ENCODE assay signal across 8 mouse cellular contexts in genomic region chr1:125435369-125436135, GRCm38 (mm10). TPM values are rescaled to one million over a fixed set of nuclear protein-coding genes. Genes with fewer than 3 reads are reported as not detected.
A peak's percentile ranks its signal among the peaks of the same experiment; 100 is the strongest.
DNase-seq lines count a peak whose midpoint lies in the region; ATAC-seq and TF ChIP-seq lines count a peak whose summit lies in the region.

Gene Actr3, minus strand, starts transcription at chr1:125435727.

- peak within 1 kb of the TSS; percentile 99 for H3K9ac ChIP-seq in heart, embryonic 12.5 days
- H3K9ac ChIP-seq in kidney, postnatal 0 days (ENCODE audit: low read depth, low read length): peak within 1 kb of the TSS; percentile 83
- peak within 1 kb of the TSS; percentile 93 for H3K9ac ChIP-seq in liver, embryonic 11.5 days (ENCODE audit: low read depth, low read length)
- peak within 1 kb of the TSS; percentile 82 for H3K9ac ChIP-seq in stomach, embryonic 14.5 days (replicated peaks; ENCODE audit: low read depth, low read length)

- H3K4me3 ChIP-seq in heart, embryonic 12.5 days: peak within 1 kb of the TSS; percentile 90
- H3K4me3 ChIP-seq in kidney, postnatal 0 days (replicated peaks; ENCODE audit: low read depth, low read length): peak within 1 kb of the TSS; percentile 76
- H3K4me3 ChIP-seq in liver, embryonic 11.5 days (ENCODE audit: low read depth, low read length): peak within 1 kb of the TSS; percentile 86
- peak within 1 kb of the TSS; percentile 78 for H3K4me3 ChIP-seq in stomach, embryonic 14.5 days (ENCODE audit: low read depth, low read length)

- WGBS in heart, embryonic 12.5 days: under 1% methylated on average over 49 of the region's 59 CpGs
- 1% methylated on average over 46 of the region's 59 CpGs for WGBS in kidney, postnatal 0 days
- WGBS in liver, embryonic 11.5 days: under 1% methylated on average over 53 of the region's 59 CpGs
- WGBS in stomach, embryonic 14.5 days: under 1% methylated on average over 49 of the region's 59 CpGs

- peak; percentile 100 for DNase-seq in CD4-positive helper T cell, adult 2 months (ENCODE audit: low read depth, low spot score)
- DNase-seq in brain, embryonic 18.5 days (ENCODE audit: low read depth, low spot score): peak; percentile 98
- DNase-seq in kidney, postnatal 0 days (ENCODE audit: low spot score): peak; percentile 99
- peak; percentile 100 for DNase-seq in liver, embryonic 11.5 days (ENCODE audit: low spot score)
- DNase-seq in naive thymus-derived CD4-positive, alpha-beta T cell, adult 2 months (ENCODE audit: low read depth): peak; percentile 100

- no peak for TF ChIP-seq CTCF in kidney, postnatal 0 days (IDR thresholded peaks at IDR 0.05; ENCODE audit: low read depth)

- H3K27ac ChIP-seq in heart, embryonic 12.5 days (ENCODE audit: poor library complexity, severe bottlenecking): peak within 1 kb of the TSS; percentile 100
- H3K27ac ChIP-seq in kidney, postnatal 0 days: peak within 1 kb of the TSS; percentile 98
- peak within 1 kb of the TSS; percentile 94 for H3K27ac ChIP-seq in liver, embryonic 11.5 days (ENCODE audit: low read depth, low read length)
- peak within 1 kb of the TSS; percentile 99 for H3K27ac ChIP-seq in stomach, embryonic 14.5 days (ENCODE audit: low read length)

- H3K4me2 ChIP-seq in heart, embryonic 12.5 days: peak within 1 kb of the TSS; percentile 67
- peak within 1 kb of the TSS; percentile 66 for H3K4me2 ChIP-seq in kidney, postnatal 0 days (ENCODE audit: low read length)
- peak within 1 kb of the TSS; percentile 73 for H3K4me2 ChIP-seq in liver, embryonic 11.5 days
- H3K4me2 ChIP-seq in stomach, embryonic 14.5 days (replicated peaks; ENCODE audit: low read depth, low read length): peak within 1 kb of the TSS; percentile 53

- peaks cover 24% of the 10 kb centered on the region for H3K4me1 ChIP-seq in heart, embryonic 12.5 days (replicated peaks)
- 0 out of 2 replicates have a peak, but pooled peaks cover 11% of the 10 kb centered on the region for H3K4me1 ChIP-seq in kidney, postnatal 0 days (replicated peaks; ENCODE audit: insufficient read depth, low read length)
- H3K4me1 ChIP-seq in liver, embryonic 11.5 days (replicated peaks; ENCODE audit: control insufficient read depth, insufficient read depth, low read length): peaks cover 29% of the 10 kb centered on the region
- H3K4me1 ChIP-seq in stomach, embryonic 14.5 days (ENCODE audit: control insufficient read depth, insufficient read depth, low read length): peaks cover 18% of the 10 kb centered on the region

- ATAC-seq in erythroid progenitor cell, adult 5-6 weeks (replicated peaks; ENCODE audit: low FRiP score, poor library complexity, severe bottlenecking): peak; percentile 89
- peak; percentile 96 for ATAC-seq in heart, embryonic 12.5 days (ENCODE audit: insufficient number of reproducible peaks, low FRiP score)
- ATAC-seq in kidney, postnatal 0 days (replicated peaks; ENCODE audit: low FRiP score, low read depth): peak; percentile 97
- peak; percentile 92 for ATAC-seq in liver, embryonic 11.5 days (replicated peaks; ENCODE audit: low FRiP score)
- peak; percentile 95 for ATAC-seq in stomach, embryonic 14.5 days (ENCODE audit: insufficient number of reproducible peaks, insufficient read depth, low FRiP score, low read depth)

- H3K27me3 ChIP-seq in heart, embryonic 12.5 days (replicated peaks): no peaks in the 10 kb centered on the region
- no peaks in the 10 kb centered on the region for H3K27me3 ChIP-seq in kidney, postnatal 0 days (ENCODE audit: insufficient read depth, low read length)
- no peaks in the 10 kb centered on the region for H3K27me3 ChIP-seq in liver, embryonic 11.5 days (replicated peaks; ENCODE audit: control insufficient read depth, insufficient read depth, low read length)
- H3K27me3 ChIP-seq in stomach, embryonic 14.5 days (ENCODE audit: control insufficient read depth, insufficient read depth, low read length): no peaks in the 10 kb centered on the region

- H3K9me3 ChIP-seq in heart, embryonic 12.5 days (replicated peaks): no peaks in the 10 kb centered on the region
- H3K9me3 ChIP-seq in kidney, postnatal 0 days (replicated peaks; ENCODE audit: low read length): no peaks in the 10 kb centered on the region
- H3K9me3 ChIP-seq in liver, embryonic 11.5 days (ENCODE audit: control insufficient read depth, low read length): no peaks in the 10 kb centered on the region
- H3K9me3 ChIP-seq in stomach, embryonic 14.5 days (ENCODE audit: control insufficient read depth, low read depth, low read length): no peaks in the 10 kb centered on the region

- no peaks in the 10 kb centered on the region for H3K36me3 ChIP-seq in heart, embryonic 12.5 days
- no peaks in the 10 kb centered on the region for H3K36me3 ChIP-seq in kidney, postnatal 0 days (ENCODE audit: insufficient read depth, low read length)
- H3K36me3 ChIP-seq in liver, embryonic 11.5 days (ENCODE audit: control insufficient read depth, insufficient read depth, low read length): no peaks in the 10 kb centered on the region
- no peaks in the 10 kb centered on the region for H3K36me3 ChIP-seq in stomach, embryonic 14.5 days (ENCODE audit: control insufficient read depth, insufficient read depth, low read length)

RNA-seq across cellular contexts. Expression of gene Actr3, which starts in this region (rescaled TPM):
- total RNA-seq in erythroid progenitor cell, adult 5-6 weeks (2015; ENCODE audit: low replicate concordance): 181 and 228 TPM in 2 replicates
- 229 and 243 TPM in 2 replicates for total RNA-seq in erythroid progenitor cell, adult 5-6 weeks (2017; ENCODE audit: low replicate concordance)
- 301 and 313 TPM in 2 replicates for polyA plus RNA-seq in heart, embryonic 12.5 days (2016; fragmentation: Nextera tagmentation; extraction: Ambion mirVana)
- 227 and 250 TPM in 2 replicates for polyA plus RNA-seq in kidney, postnatal 0 days (2015; fragmentation: Nextera tagmentation; extraction: Ambion mirVana)
- polyA plus RNA-seq in liver, embryonic 11.5 days (2014; fragmentation: Nextera tagmentation; extraction: Ambion mirVana): 245 and 281 TPM in 2 replicates
- polyA plus RNA-seq in stomach, embryonic 14.5 days (2014; fragmentation: Nextera tagmentation; extraction: Ambion mirVana): 341 and 374 TPM in 2 replicates

Comparison
In these comparisons a context has a peak if more than half of its experiments do, and no peak if none do; other contexts are left out.
1. Peak in every context shown above with its lines: DNase-seq, ATAC-seq, H3K4me3 ChIP-seq and H3K27ac ChIP-seq.